Mouse (Mus musculus) spleen, adult 10 weeks (tissue): ENCODE measurements around the gene Coro2a. TPM values are rescaled to one million over a fixed set of nuclear protein-coding genes. Genes with fewer than 3 reads are reported as not detected.

Experiments
- polyA plus RNA-seq: library from polyadenylated mRNA; stranded (reverse); fragments of 350-450 nt; fragmentation: Illumina TruSeq; extraction: RNeasy Lipid Tissue Mini Kit (QIAGEN cat#74804); gene quantifications from one replicate; pipeline ENCODE4 v1.2.3, GENCODE M21; 2015; ENCODE audit warnings: low replicate concordance; ENCODE audit not compliant: insufficient read depth

Gene Coro2a
- 36.0 TPM for polyA plus RNA-seq

DNA sequence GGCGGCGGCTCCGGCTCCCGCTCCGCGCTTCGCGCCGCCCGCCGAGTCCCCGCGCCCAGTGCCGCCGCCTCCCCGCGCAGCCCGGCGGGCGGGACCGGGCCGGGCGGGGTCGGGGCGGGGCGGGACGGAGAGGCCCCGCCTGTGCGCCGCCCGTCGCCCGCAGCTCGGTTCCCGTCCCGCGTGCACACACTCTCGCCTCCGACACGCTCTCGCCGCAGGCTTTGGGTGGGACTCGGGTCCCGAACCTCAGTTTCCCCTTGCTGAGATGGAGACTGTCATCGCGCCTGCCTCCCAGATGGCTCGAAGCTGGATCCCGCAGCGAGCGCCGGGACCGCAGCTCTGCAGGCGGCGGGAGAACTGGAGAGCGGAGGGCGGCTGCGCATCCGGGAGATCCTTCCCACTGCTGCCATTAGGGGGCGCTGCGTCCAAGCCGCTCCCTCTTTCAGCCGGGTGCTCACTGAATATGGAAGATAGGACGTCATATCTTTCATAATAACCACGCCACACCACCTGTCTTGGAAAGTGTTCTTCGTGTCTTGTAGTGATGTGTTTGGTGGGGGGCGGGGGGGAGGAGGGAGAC is at the start of gene Coro2a:
TSS of gene Coro2a (minus strand) at position 359 of the 580 bp plus-strand sequence.

DNA sequence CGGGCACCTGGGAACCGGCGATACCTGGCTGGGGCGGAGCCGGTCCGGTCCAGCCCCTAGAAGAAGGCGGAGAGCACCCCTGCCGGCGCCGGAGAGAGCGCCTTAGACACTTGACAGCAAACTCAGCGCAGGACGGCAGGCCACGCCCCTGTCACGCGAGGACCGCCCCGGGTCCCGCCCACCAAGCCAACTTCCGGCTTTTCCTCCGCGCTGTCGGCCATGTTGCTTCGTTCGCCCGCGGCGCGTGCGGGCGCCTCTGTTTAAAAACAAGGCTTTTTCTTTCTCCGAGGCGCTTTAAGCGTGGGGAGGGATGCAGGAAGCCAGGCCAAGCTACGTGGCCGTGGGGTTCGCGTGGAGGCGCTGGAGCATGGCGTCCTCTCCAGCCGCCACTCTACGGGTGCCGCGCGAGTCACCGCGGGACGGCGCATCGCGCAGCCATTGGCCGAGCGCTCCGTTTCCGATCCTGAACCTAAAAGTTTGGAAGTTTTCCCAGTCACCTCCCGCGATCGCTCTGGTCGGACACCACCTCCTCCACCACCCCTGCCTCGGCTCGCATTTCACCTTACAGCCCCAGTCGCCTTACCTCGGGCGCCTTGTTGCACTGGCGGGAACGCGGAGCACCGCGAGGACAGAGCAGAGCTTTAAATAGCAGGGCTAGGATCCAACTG is 48.2 kb upstream of the Coro2a start, which contains the start of gene Tbc1d2:
TSS of gene Tbc1d2 (minus strand) at position 124 of the 668 bp plus-strand sequence.

DNA sequence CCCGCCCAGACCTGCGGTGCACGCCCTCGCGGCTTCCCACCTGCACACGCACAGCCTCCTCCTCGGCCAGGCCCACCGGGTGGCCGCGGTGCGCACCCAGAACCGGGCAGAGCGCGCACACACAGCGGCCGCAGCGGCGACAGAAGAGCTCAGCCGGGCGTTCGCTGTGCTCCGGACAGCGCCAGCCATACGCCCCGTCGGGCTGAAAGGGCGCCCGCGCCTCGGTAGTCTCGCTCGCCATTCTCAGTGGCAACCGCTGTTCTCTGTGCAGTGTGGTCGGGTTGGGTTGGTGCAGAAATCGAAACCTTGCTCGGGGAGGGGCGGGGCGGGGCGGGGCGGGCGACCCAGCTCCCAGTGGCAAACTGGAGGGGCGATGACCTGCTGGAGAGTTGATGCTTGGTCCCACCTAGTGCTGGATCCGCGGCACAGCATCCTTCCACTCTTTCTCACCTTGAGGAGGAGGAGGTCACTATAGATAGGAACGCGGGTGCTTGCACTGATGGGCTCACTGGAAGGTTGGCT is 66.1 kb downstream of the Coro2a start, which contains the start of gene Trim14:
TSS of gene Trim14 (minus strand) at position 302 of the 522 bp plus-strand sequence.

DNA sequence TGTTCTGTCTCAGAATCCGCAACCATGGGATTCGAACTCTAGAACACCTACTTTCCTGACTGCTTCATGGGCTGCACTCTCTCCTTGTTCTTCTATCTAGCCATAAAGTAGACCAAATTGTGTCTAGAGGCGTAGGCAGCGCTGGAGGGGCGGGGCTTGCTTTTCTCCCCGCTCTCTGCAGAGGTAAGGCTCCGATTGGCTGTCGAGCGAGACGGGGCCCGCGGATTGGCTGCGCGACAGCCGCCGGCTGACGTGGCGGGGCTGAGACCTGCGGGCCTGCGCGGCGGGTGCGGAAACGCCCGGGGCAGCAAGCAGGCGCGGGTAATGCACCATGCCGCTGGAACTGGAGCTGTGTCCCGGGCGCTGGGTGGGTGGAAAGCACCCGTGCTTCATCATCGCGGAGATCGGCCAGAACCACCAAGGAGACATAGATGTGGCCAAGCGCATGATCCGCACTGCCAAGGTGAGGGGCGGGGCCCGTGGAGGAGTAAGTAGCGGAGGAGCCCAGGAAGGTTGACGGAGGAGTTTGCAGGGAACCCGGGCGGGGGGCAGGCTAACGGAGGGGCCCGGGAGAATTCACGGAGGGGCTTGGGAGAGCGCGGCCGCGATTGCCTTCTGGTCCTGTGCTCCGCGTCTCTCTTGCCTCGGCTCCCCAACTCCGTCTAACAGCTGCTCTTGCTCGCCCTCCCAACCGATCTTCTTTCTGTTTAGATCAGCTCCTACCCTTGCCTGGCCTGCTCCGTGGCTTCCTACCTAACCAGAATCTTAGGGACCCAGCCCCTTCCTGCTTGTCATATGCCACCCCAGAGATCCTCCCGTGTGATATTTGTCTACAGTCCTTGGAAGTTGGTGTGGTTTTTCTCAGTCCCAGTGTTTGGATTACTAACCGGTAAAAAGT is 112.7 kb downstream of the Coro2a start, which contains the start of gene Nans:
TSS of gene Nans (plus strand) at position 221 of the 898 bp plus-strand sequence.

Other genes starting within 250 kb of the Coro2a start
- 10.9 TPM for gene Trmo, start 212.8 kb downstream of the Coro2a start, polyA plus RNA-seq
- 34.4 TPM for gene Hemgn, start 188.7 kb downstream of the Coro2a start, polyA plus RNA-seq
- 384 TPM for gene Anp32b, start 151.3 kb downstream of the Coro2a start, polyA plus RNA-seq
- 42.6 TPM for gene Nans, start 113.0 kb downstream of the Coro2a start, polyA plus RNA-seq
- gene Trim14, start 66.1 kb downstream of the Coro2a start, polyA plus RNA-seq = 56.8 TPM
- 0.36 TPM for gene Tbc1d2, start 48.0 kb upstream of the Coro2a start, polyA plus RNA-seq